Mouse (Mus musculus): Measurements from ENCODE around the gene Dpp6.

Dpp6 gene

GRCm38 (mm10) chr5:27056436-27056835 lies 239.4 kb downstream of the Dpp6 start:
- no peak for DNase-seq (ENCODE audit: low spot score in 2 of 2)

GRCm38 (mm10) chr5:27060114-27060513 lies 243.1 kb downstream of the Dpp6 start:
- no peak for DNase-seq (ENCODE audit: low spot score in 2 of 2)

GRCm38 (mm10) chr5:27063871-27064270 lies 246.9 kb downstream of the Dpp6 start:
- no peak for DNase-seq (ENCODE audit: low spot score in 2 of 2)

- no peak for DNase-seq (ENCODE audit: low spot score in 2 of 2)
These were observed 249.8 kb downstream of the Dpp6 start for GRCm38 (mm10) chr5:27066837-27067236.

GRCm38 (mm10) chr5:27075131-27075591 lies 258.2 kb downstream of the Dpp6 start:
- no peak for DNase-seq (ENCODE audit: low spot score in 2 of 2)

- no peak for DNase-seq (ENCODE audit: low spot score in 2 of 2)
These were observed 259.0 kb downstream of the Dpp6 start for GRCm38 (mm10) chr5:27076046-27076445.

- DNase-seq (ENCODE audit: low spot score in 2 of 2) = no peak
These were observed 260.8 kb downstream of the Dpp6 start for GRCm38 (mm10) chr5:27077821-27078220.

GRCm38 (mm10) chr5:27081275-27081674 lies 264.3 kb downstream of the Dpp6 start:
- no peak for DNase-seq (ENCODE audit: low spot score in 2 of 2)

GRCm38 (mm10) chr5:27083762-27084161 lies 266.8 kb downstream of the Dpp6 start:
- no peak for DNase-seq (ENCODE audit: low spot score in 2 of 2)

GRCm38 (mm10) chr5:27108221-27108620 lies 291.2 kb downstream of the Dpp6 start:
- DNase-seq (ENCODE audit: low spot score in 2 of 2) = no peak

GRCm38 (mm10) chr5:27122479-27122878 lies 305.5 kb downstream of the Dpp6 start:
- DNase-seq (ENCODE audit: low spot score in 2 of 2) = no peak

- DNase-seq (ENCODE audit: low spot score in 2 of 2) = no peak
These were observed 305.9 kb downstream of the Dpp6 start for GRCm38 (mm10) chr5:27122944-27123343.

- no peak for DNase-seq (ENCODE audit: low spot score in 2 of 2)
These were observed 309.0 kb downstream of the Dpp6 start for GRCm38 (mm10) chr5:27126034-27126433.

- DNase-seq (ENCODE audit: low spot score in 2 of 2) = no peak
These were observed 316.2 kb downstream of the Dpp6 start for GRCm38 (mm10) chr5:27133196-27133595.

GRCm38 (mm10) chr5:27134436-27135005 lies 317.5 kb downstream of the Dpp6 start:
- no peak for DNase-seq (ENCODE audit: low spot score in 2 of 2)

- no peak for DNase-seq (ENCODE audit: low spot score in 2 of 2)
These were observed 330.5 kb downstream of the Dpp6 start for GRCm38 (mm10) chr5:27147397-27147945.

- DNase-seq (ENCODE audit: low spot score in 2 of 2) = no peak
These were observed 334.0 kb downstream of the Dpp6 start for GRCm38 (mm10) chr5:27151017-27151416.

GRCm38 (mm10) chr5:27155671-27156070 lies 338.7 kb downstream of the Dpp6 start:
- no peak for DNase-seq (ENCODE audit: low spot score in 2 of 2)

GRCm38 (mm10) chr5:27156366-27156765 lies 339.4 kb downstream of the Dpp6 start:
- DNase-seq (ENCODE audit: low spot score in 2 of 2) = no peak

- no peak for DNase-seq (ENCODE audit: low spot score in 2 of 2)
These were observed 344.2 kb downstream of the Dpp6 start for GRCm38 (mm10) chr5:27161122-27161645.

- DNase-seq (ENCODE audit: low spot score in 2 of 2) = no peak
These were observed 351.5 kb downstream of the Dpp6 start for GRCm38 (mm10) chr5:27168550-27168949.

- DNase-seq (ENCODE audit: low spot score in 2 of 2) = no peak
These were observed 368.0 kb downstream of the Dpp6 start for GRCm38 (mm10) chr5:27184963-27185362.

GRCm38 (mm10) chr5:27191242-27191969 lies 374.4 kb downstream of the Dpp6 start:
- no peak for DNase-seq (ENCODE audit: low spot score in 2 of 2)

All from urinary bladder, postnatal 4 days (tissue).